Mouse (Mus musculus): ENCODE data around the gene Med22. TPM values are rescaled to one million over a fixed set of nuclear protein-coding genes. Genes with fewer than 3 reads are reported as not detected.
A peak's percentile ranks its signal among the peaks of the same experiment; 100 is the strongest.

Med22 gene
- total and polyA plus RNA-seq, 2 experiments from 2014 or later, result 110 to 163 TPM

DNA sequence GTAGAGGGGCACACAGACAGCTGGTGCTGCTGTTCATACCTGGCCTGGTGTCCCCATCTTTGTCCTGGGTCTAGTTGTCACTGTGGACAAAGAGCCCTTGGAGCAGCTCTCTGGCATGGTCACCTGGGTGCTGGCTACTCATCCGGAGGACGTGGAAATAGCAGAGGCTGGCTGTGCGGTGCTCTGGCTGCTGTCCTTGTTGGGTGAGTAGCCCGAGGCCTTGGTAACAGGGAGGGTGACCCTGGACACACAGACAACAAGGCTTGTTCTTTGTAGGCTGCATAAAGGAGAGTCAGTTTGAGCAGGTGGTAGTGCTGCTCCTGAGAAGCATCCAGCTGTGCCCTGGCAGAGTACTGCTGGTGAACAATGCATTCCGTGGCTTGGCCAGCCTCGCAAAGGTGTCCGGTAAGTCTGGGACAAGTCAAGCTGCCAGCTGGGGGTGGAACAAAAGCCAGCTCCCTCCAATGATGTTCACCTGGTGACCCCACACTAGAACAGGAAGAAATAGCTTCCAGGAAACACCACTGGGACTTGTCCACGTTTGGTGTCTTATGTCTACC is 40.9 kb upstream of the Med22 start:
- Histone ChIP-seq H3K27me3 (ENCODE audit: insufficient read depth, low read length) (no peaks in the 10 kb centered on the region), H3K4me3 (ENCODE audit: low read depth, low read length) (no peak overlapping the region), H3K4me2 (ENCODE audit: low read depth) (no peak overlapping the region), H3K36me3 (ENCODE audit: insufficient read depth) (peaks cover 60% of the 10 kb centered on the region), H3K9ac (no peak overlapping the region), H3K4me1 (ENCODE audit: insufficient read depth) (no peaks in the 10 kb centered on the region), H3K9me3 (ENCODE audit: low read length) (no peaks in the 10 kb centered on the region), H3K27ac (ENCODE audit: low read depth, low read length) (no peak overlapping the region)
- no peak for DNase-seq
- 89% methylated on average over 8 of the region's 8 CpGs for WGBS
- TF ChIP-seq CTCF (IDR thresholded peaks at IDR 0.05; ENCODE audit: low read depth), result no peak
- no peak for ATAC-seq

DNA sequence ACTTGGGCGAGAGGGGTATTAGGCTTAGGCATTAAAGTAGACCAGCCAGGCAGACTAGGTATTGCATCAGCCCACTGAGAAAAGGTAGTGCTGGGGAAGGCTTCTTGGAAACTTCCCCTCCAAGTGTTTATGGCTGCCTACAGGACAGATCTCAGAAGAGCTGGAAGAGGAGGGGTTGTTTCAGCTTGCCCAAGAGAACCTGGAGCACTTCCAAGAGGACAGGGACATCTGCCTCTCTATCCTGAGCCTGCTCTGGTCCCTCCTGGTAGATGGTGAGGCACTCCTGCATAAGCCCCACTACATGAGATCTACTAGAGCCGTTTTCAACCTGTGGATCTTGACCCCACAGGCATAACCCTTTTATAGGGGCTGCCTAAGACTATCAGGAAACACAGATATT is 39.9 kb upstream of the Med22 start:
- H3K4me3 ChIP-seq (ENCODE audit: low read depth, low read length), result no peak overlapping the region
- no peak for ATAC-seq
- 90% methylated on average over 2 of the region's 2 CpGs for WGBS
- no peaks in the 10 kb centered on the region for H3K9me3 ChIP-seq (ENCODE audit: low read length)
- no peaks in the 10 kb centered on the region for H3K27me3 ChIP-seq (ENCODE audit: insufficient read depth, low read length)
- DNase-seq, result no peak
- no peak overlapping the region for H3K4me2 ChIP-seq (ENCODE audit: low read depth)
- peaks cover 52% of the 10 kb centered on the region for H3K36me3 ChIP-seq (ENCODE audit: insufficient read depth)
- no peaks in the 10 kb centered on the region for H3K4me1 ChIP-seq (ENCODE audit: insufficient read depth)
- H3K27ac ChIP-seq (ENCODE audit: low read depth, low read length), result no peak overlapping the region
- TF ChIP-seq CTCF (IDR thresholded peaks at IDR 0.05; ENCODE audit: low read depth), result no peak
- no peak overlapping the region for H3K9ac ChIP-seq

- no peaks in the 10 kb centered on the region for H3K4me1 ChIP-seq (ENCODE audit: insufficient read depth)
- 84% methylated on average over 3 of the region's 3 CpGs for WGBS
- no peaks in the 10 kb centered on the region for H3K9me3 ChIP-seq (ENCODE audit: low read length)
Observed at GRCm38 (mm10) chr2:26943253-26943652, 32.8 kb upstream of the Med22 start.

GRCm38 (mm10) chr2:26941539-26941938 is 31.1 kb upstream of the Med22 start:
- no peaks in the 10 kb centered on the region for H3K4me1 ChIP-seq (ENCODE audit: insufficient read depth)
- no peak overlapping the region for H3K27ac ChIP-seq (ENCODE audit: low read depth, low read length)
- no peak overlapping the region for H3K4me3 ChIP-seq (ENCODE audit: low read depth, low read length)
- 43% methylated on average over 5 of the region's 5 CpGs for WGBS
- ATAC-seq (no peak), DNase-seq (no peak)
- 0 out of 2 replicates have a peak, but pooled peaks have one; percentile 11 for TF ChIP-seq CTCF (IDR thresholded peaks at IDR 0.05; ENCODE audit: low read depth)
- H3K4me2 ChIP-seq (ENCODE audit: low read depth), result no peak overlapping the region
- H3K27me3 ChIP-seq (ENCODE audit: insufficient read depth, low read length), result no peaks in the 10 kb centered on the region
- no peaks in the 10 kb centered on the region for H3K36me3 ChIP-seq (ENCODE audit: insufficient read depth)
- H3K9me3 ChIP-seq (ENCODE audit: low read length), result no peaks in the 10 kb centered on the region
- no peak overlapping the region for H3K9ac ChIP-seq

More at GRCm38 (mm10) chr2:26943253-26943652, 32.8 kb upstream of the Med22 start:
- no peaks in the 10 kb centered on the region for H3K36me3 ChIP-seq (ENCODE audit: insufficient read depth)
- DNase-seq (no peak), ATAC-seq (no peak)
- no peak for TF ChIP-seq CTCF (IDR thresholded peaks at IDR 0.05; ENCODE audit: low read depth)
- no peak overlapping the region for H3K27ac ChIP-seq (ENCODE audit: low read depth, low read length)
- H3K9ac ChIP-seq, result no peak overlapping the region
- no peak overlapping the region for H3K4me3 ChIP-seq (ENCODE audit: low read depth, low read length)
- H3K27me3 ChIP-seq (ENCODE audit: insufficient read depth, low read length), result no peaks in the 10 kb centered on the region
- no peak overlapping the region for H3K4me2 ChIP-seq (ENCODE audit: low read depth)

DNA sequence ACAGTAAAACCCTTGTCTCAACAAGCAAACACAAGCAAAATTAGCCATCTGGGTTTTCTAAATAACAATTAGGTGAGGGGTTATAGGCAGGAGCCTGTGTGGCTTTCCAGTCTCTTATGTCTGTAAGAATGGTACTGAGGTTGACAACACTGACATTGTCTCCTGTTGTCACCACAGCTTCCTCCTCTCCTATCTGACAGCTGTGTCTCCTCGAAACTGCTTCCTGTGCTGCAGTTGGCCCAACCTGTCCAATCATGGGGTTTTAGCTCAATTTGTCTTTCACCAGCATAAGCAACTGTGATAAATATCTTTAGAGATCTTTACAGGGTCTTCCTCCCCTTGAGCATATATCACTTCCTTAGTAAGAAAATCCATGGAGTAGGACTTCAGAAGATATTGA is 25.9 kb upstream of the Med22 start:
- no peak for TF ChIP-seq CTCF (IDR thresholded peaks at IDR 0.05; ENCODE audit: low read depth)
- Histone ChIP-seq H3K9ac (no peak overlapping the region), H3K9me3 (ENCODE audit: low read length) (no peaks in the 10 kb centered on the region), H3K27ac (ENCODE audit: low read depth, low read length) (no peak overlapping the region), H3K27me3 (ENCODE audit: insufficient read depth, low read length) (no peaks in the 10 kb centered on the region), H3K4me1 (ENCODE audit: insufficient read depth) (peaks cover 10% of the 10 kb centered on the region), H3K4me3 (ENCODE audit: low read depth, low read length) (no peak overlapping the region), H3K4me2 (ENCODE audit: low read depth) (no peak overlapping the region), H3K36me3 (ENCODE audit: insufficient read depth) (no peaks in the 10 kb centered on the region)
- 80% methylated on average over 1 of the region's 1 CpGs for WGBS
- no peak for DNase-seq
- ATAC-seq, result no peak

DNA sequence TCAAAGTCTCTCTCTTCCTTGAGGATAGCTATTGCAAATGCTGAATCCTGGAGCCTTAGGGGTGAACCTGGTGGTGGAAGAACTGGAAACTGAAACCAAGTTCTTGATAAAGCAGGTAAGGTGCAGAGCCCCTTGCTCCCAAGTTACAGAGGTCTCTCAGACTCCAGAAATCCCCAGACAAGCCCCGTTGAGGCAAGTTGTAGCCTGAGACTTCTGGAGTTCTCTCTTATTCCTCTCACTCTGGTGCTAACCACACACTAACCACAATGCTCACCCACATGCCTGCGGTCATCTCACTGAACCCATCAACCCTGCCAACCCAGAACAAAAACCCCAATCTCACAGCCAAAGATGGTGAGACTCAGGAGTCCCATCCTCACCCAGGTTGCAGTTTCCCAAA is 24.8 kb upstream of the Med22 start:
- 90% methylated on average over 2 of the region's 2 CpGs for WGBS
- H3K4me1 ChIP-seq (ENCODE audit: insufficient read depth), result peaks cover 10% of the 10 kb centered on the region

GRCm38 (mm10) chr2:26933304-26934055 is 23.0 kb upstream of the Med22 start, which contains the start of the genes Surf4 and Stkld1:
Gene Surf4 (minus strand): TSS chr2:26933928.
Gene Stkld1 (plus strand): TSS chr2:26934047.
- Histone ChIP-seq H3K4me2 (ENCODE audit: low read depth) (peak within 1 kb of the TSS; percentile 95), H3K27ac (ENCODE audit: low read depth, low read length) (peak within 1 kb of the TSS; percentile 83), H3K9me3 (ENCODE audit: low read length) (no peaks in the 10 kb centered on the region), H3K36me3 (ENCODE audit: insufficient read depth) (peaks cover 4% of the 10 kb centered on the region; the same call in 1 of the 2 replicates), H3K27me3 (ENCODE audit: insufficient read depth, low read length) (no peaks in the 10 kb centered on the region), H3K4me3 (ENCODE audit: low read depth, low read length) (peak within 1 kb of the TSS; percentile 92), H3K9ac (peak within 1 kb of the TSS; percentile 98), H3K4me1 (ENCODE audit: insufficient read depth) (peaks cover 10% of the 10 kb centered on the region)
- peak; percentile 93 for DNase-seq
- peak; percentile 6; the same call in 1 of the 2 replicates for TF ChIP-seq CTCF (IDR thresholded peaks at IDR 0.05; ENCODE audit: low read depth)
- 3% methylated on average over 58 of the region's 70 CpGs for WGBS
- ATAC-seq, result peak; percentile 97

More for the DNA sequence above, 24.8 kb upstream of the Med22 start:
- Histone ChIP-seq H3K4me3 (ENCODE audit: low read depth, low read length) (no peak overlapping the region), H3K36me3 (ENCODE audit: insufficient read depth) (peaks cover 4% of the 10 kb centered on the region; the same call in 1 of the 2 replicates), H3K4me2 (ENCODE audit: low read depth) (no peak overlapping the region), H3K9me3 (ENCODE audit: low read length) (no peaks in the 10 kb centered on the region), H3K9ac (no peak overlapping the region), H3K27me3 (ENCODE audit: insufficient read depth, low read length) (no peaks in the 10 kb centered on the region), H3K27ac (ENCODE audit: low read depth, low read length) (no peak overlapping the region)
- no peak for TF ChIP-seq CTCF (IDR thresholded peaks at IDR 0.05; ENCODE audit: low read depth)
- no peak for ATAC-seq
- no peak for DNase-seq
